Mouse (Mus musculus): Measurements from ENCODE around the gene Rbl1. TPM values are rescaled to one million over a fixed set of nuclear protein-coding genes. Genes with fewer than 3 reads are reported as not detected.
"Not testable (repeated sequence)": the region's sequence is repeated elsewhere in the genome, so short reads cannot be mapped to it uniquely, and the experiment has no call there.

Gene Rbl1
- 20.7 and 21.4 TPM in 2 replicates for polyA plus RNA-seq (2016; fragmentation: Nextera tagmentation; extraction: Ambion mirVana)

DNA sequence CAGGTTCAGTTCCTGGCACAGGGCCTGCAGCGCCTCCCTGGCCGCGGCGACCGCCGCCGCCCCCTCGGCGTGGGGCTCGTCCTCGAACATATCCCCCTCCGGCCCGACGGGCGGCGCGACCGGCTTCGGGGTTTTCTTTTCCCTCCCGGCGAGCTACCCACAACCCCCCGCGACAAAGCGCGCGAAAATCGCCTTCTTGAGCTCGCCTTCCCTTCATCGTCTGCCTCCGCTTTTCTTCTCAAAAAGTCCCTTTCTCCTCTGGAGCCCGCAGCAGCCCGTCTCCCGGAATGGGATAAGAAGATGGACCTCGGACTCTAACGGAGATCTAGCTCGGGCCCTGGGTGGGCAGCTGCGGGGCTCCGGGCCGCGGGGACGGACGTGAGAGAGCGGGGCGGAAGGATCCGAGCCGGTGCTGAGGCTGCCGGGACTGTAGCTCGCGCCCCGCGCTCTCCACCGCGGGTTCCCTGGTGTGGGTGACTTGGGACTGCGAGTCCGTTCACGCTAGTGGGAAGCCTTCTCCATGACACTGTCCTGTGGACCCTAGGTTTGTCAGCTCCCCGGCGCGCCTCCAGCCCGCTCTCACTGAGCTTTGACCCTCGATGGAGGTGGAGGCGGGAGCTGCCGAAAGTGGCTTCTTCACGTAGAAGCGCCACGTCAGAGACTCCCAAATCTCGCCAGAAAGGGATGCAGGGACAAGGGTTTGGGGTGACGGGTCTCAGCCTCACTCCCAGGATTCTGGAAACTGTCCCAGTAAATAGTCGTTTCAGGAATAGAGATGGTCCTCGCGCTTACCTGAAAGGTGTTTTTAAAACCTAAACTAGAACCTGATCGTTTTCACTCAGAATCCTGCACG, at the start of gene Rbl1:
Gene Rbl1, minus strand, starts transcription at position 169 of the 853 bp plus-strand sequence.
- H3K9ac ChIP-seq, result peak within 1 kb of the TSS; percentile 95
- H3K4me2 ChIP-seq, result peak within 1 kb of the TSS; percentile 92
- H3K27ac ChIP-seq (ENCODE audit: poor library complexity, severe bottlenecking), result peak within 1 kb of the TSS; percentile 95
- H3K4me1 ChIP-seq (replicated peaks), result 0 out of 2 replicates have a peak, but pooled peaks cover 6% of the 10 kb centered on the region
- no peaks in the 10 kb centered on the region for H3K27me3 ChIP-seq (replicated peaks)
- H3K9me3 ChIP-seq (replicated peaks), result no peaks in the 10 kb centered on the region
- ATAC-seq (ENCODE audit: insufficient number of reproducible peaks, low FRiP score), result peak; percentile 84
- peaks cover 8% of the 10 kb centered on the region; the same call in 1 of the 2 replicates for H3K36me3 ChIP-seq
- WGBS, result 1% methylated on average over 73 of the region's 73 CpGs
- peak within 1 kb of the TSS; percentile 74 for H3K4me3 ChIP-seq

DNA sequence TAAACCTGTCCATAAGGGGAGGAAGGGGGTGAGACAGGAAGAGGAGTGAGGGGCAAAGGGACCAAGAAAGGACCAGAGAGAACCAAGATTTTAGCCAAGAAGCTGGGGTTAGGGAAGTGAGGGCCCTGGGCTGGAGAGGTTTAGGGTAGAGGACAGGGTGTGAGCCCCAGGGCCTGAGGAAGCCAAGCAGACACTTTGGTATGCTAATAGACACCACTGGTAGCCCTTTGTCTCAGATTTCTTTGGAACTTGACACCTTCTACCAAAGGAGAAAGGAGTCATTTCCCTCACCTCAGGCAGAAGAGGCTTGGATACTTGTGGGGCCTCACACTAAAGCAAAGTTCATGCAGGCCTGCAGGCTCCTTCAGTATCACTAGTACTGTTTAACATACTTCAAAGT, 43.8 kb upstream of the Rbl1 start:
- H3K27ac ChIP-seq (ENCODE audit: poor library complexity, severe bottlenecking), result no peak overlapping the region
- no peaks in the 10 kb centered on the region for H3K36me3 ChIP-seq
- no peak overlapping the region for H3K4me3 ChIP-seq
- H3K9ac ChIP-seq, result no peak overlapping the region
- H3K9me3 ChIP-seq (replicated peaks), result no peaks in the 10 kb centered on the region
- no peak for ATAC-seq (ENCODE audit: insufficient number of reproducible peaks, low FRiP score)
- H3K4me1 ChIP-seq (replicated peaks), result no peaks in the 10 kb centered on the region
- H3K4me2 ChIP-seq, result no peak overlapping the region
- H3K27me3 ChIP-seq (replicated peaks), result 0 out of 2 replicates have a peak, but pooled peaks cover 3% of the 10 kb centered on the region

DNA sequence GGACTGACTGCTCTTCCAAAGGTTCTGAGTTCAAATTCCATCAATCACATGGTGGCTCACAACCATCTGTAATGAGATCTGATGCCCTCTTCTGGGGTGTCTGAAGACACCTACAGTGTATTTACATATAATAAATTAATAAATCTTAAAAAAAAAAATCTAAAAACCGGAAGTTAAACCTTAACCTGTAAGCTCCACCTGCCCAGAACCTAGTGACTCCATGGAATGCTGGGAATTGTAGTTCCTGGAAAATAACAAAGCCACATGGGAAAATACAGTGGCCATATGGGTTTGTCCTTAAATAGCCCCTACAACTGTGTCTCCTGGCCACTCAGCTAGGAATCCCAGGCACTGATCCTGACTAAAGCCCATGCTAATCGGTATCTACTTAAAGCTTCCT, 41.3 kb upstream of the Rbl1 start:
- Histone ChIP-seq H3K4me2 (no peak overlapping the region), H3K27ac (ENCODE audit: poor library complexity, severe bottlenecking) (no peak overlapping the region), H3K4me3 (no peak overlapping the region), H3K36me3 (no peaks in the 10 kb centered on the region), H3K9ac (no peak overlapping the region), H3K9me3 (replicated peaks) (no peaks in the 10 kb centered on the region), H3K4me1 (replicated peaks) (no peaks in the 10 kb centered on the region), H3K27me3 (replicated peaks) (no peaks in the 10 kb centered on the region)
- no peak for ATAC-seq (ENCODE audit: insufficient number of reproducible peaks, low FRiP score)
- 70% methylated on average over 2 of the region's 2 CpGs for WGBS

DNA sequence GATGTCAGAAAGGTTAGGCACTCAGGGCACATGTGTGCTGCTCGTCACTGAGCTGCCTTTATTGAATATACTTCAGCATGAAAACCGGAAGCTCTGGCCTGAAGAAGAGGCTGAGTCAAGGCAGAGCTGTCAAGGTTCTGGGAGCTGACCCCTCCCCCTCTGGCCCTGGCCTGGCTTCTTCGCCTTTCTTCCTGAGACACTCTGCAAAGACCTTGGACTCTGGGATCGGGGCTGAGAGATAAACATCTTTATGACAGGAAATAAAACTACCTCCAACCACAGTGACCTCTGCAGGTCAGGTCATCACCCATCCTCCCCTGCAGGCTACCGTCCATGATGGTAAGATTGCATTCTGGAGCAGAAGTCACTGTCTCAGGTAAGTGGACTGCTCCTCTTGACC, 40.7 kb upstream of the Rbl1 start:
- H3K9me3 ChIP-seq (replicated peaks), result no peaks in the 10 kb centered on the region
- H3K4me1 ChIP-seq (replicated peaks), result no peaks in the 10 kb centered on the region
- H3K27me3 ChIP-seq (replicated peaks), result no peaks in the 10 kb centered on the region
- H3K4me2 ChIP-seq, result no peak overlapping the region
- no peak for ATAC-seq (ENCODE audit: insufficient number of reproducible peaks, low FRiP score)
- no peak overlapping the region for H3K9ac ChIP-seq
- H3K36me3 ChIP-seq, result no peaks in the 10 kb centered on the region
- H3K27ac ChIP-seq (ENCODE audit: poor library complexity, severe bottlenecking), result no peak overlapping the region
- WGBS, result 44% methylated on average over 5 of the region's 5 CpGs
- H3K4me3 ChIP-seq, result no peak overlapping the region

DNA sequence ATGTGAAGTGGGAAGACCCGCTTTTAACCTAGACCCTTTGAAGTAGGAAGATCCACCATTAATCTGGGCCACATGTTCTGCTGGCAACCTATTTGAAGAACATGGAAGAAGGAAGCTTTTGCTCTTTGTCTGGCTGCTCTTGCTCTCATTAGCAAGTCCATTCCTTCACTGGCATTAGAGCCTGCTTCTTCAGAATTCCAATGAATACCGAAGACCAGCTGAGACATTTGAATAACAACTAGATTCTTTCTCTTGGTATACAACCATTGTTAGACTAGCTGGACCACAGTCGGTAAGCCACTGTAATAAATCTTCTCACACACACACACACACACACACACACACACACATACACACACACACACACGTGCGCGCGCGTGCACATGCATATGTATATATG, 31.6 kb upstream of the Rbl1 start:
- peaks cover 3% of the 10 kb centered on the region; the same call in 1 of the 2 replicates for H3K27me3 ChIP-seq (replicated peaks)
- no peak overlapping the region for H3K9ac ChIP-seq
- H3K4me3 ChIP-seq, result no peak overlapping the region
- no peak for ATAC-seq (ENCODE audit: insufficient number of reproducible peaks, low FRiP score)
- no peak overlapping the region for H3K27ac ChIP-seq (ENCODE audit: poor library complexity, severe bottlenecking)
- no peaks in the 10 kb centered on the region for H3K4me1 ChIP-seq (replicated peaks)
- H3K9me3 ChIP-seq (replicated peaks), result no peaks in the 10 kb centered on the region
- 90% methylated on average over 8 of the region's 8 CpGs for WGBS
- H3K4me2 ChIP-seq, result no peak overlapping the region
- no peaks in the 10 kb centered on the region for H3K36me3 ChIP-seq

DNA sequence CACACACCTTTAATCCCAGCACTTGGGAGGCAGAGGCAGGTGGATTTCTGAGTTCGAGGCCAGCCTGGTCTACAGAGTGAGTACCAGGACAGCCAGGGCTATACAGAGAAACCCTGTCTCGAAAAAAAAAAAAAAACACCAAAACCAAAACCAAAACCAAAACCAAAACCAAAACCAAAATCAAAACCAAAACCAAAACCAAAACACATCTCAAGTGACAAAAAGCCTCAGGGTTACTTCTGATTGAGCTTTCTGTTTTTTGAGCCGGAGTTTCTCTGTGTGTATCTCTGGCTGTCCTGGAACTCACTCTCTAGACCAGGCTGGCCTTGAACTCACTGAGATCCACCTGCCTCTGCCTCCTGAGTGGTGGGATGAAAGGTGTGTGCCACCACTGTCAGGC, 17.6 kb upstream of the Rbl1 start:
- H3K9ac ChIP-seq; H3K27me3 ChIP-seq (replicated peaks); H3K36me3 ChIP-seq; H3K4me3 ChIP-seq; H3K27ac ChIP-seq (ENCODE audit: poor library complexity, severe bottlenecking); H3K4me1 ChIP-seq (replicated peaks); ATAC-seq (ENCODE audit: insufficient number of reproducible peaks, low FRiP score); H3K4me2 ChIP-seq; H3K9me3 ChIP-seq (replicated peaks): not testable (repeated sequence)
- WGBS, result 79% methylated on average over 3 of the region's 3 CpGs

DNA sequence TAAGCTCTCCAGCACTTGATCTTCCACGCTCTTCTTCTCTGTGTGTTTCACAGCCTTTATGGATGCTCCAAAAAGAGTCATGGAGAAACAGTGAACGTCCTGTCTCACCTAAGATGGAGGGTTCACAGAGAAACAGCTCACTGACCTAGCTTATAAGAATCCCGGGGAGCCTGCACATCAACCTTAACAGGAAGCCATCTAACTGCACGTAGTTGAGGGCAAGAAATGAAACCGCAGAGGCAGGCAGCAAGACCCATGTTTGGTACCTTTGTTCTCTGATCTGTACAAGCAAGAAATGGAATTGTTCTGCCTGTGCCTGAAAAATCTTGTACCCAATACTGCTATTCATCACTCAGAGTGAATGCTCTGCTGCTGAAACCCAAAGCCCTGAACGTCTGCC, 15.8 kb upstream of the Rbl1 start:
- 76% methylated on average over 6 of the region's 6 CpGs for WGBS

DNA sequence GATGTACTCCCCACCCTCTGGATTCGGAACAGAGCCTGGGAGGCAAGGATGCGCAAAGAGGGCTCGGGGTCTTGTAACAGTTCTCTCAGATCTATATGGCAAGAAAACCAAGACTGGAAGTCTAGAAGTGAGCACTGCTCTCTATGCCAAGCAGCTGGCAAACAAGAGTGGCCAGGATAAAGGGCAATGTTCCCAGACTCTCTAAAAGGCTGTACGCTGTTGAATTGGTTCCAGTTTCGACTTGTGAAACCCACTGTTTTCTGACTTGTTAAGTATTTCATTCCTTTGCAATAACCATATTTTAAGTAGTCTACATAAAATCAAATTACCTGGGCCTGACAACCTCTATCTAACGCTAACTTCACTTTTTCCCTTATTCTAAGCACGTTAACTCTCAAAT, 7.4 kb upstream of the Rbl1 start:
- Histone ChIP-seq H3K9me3 (replicated peaks) (no peaks in the 10 kb centered on the region), H3K4me1 (replicated peaks) (no peaks in the 10 kb centered on the region), H3K27ac (ENCODE audit: poor library complexity, severe bottlenecking) (no peak overlapping the region), H3K36me3 (no peaks in the 10 kb centered on the region), H3K4me3 (no peak overlapping the region), H3K4me2 (no peak overlapping the region), H3K27me3 (replicated peaks) (no peaks in the 10 kb centered on the region), H3K9ac (no peak overlapping the region)
- WGBS, result 87% methylated on average over 7 of the region's 7 CpGs
- no peak for ATAC-seq (ENCODE audit: insufficient number of reproducible peaks, low FRiP score)

More for the DNA sequence above, 15.8 kb upstream of the Rbl1 start:
- no peaks in the 10 kb centered on the region for H3K9me3 ChIP-seq (replicated peaks)
- no peaks in the 10 kb centered on the region for H3K36me3 ChIP-seq
- H3K4me2 ChIP-seq, result no peak overlapping the region
- ATAC-seq (ENCODE audit: insufficient number of reproducible peaks, low FRiP score), result no peak
- H3K4me3 ChIP-seq, result no peak overlapping the region
- no peaks in the 10 kb centered on the region for H3K27me3 ChIP-seq (replicated peaks)
- H3K9ac ChIP-seq, result no peak overlapping the region
- H3K4me1 ChIP-seq (replicated peaks), result no peaks in the 10 kb centered on the region
- H3K27ac ChIP-seq (ENCODE audit: poor library complexity, severe bottlenecking), result no peak overlapping the region

DNA sequence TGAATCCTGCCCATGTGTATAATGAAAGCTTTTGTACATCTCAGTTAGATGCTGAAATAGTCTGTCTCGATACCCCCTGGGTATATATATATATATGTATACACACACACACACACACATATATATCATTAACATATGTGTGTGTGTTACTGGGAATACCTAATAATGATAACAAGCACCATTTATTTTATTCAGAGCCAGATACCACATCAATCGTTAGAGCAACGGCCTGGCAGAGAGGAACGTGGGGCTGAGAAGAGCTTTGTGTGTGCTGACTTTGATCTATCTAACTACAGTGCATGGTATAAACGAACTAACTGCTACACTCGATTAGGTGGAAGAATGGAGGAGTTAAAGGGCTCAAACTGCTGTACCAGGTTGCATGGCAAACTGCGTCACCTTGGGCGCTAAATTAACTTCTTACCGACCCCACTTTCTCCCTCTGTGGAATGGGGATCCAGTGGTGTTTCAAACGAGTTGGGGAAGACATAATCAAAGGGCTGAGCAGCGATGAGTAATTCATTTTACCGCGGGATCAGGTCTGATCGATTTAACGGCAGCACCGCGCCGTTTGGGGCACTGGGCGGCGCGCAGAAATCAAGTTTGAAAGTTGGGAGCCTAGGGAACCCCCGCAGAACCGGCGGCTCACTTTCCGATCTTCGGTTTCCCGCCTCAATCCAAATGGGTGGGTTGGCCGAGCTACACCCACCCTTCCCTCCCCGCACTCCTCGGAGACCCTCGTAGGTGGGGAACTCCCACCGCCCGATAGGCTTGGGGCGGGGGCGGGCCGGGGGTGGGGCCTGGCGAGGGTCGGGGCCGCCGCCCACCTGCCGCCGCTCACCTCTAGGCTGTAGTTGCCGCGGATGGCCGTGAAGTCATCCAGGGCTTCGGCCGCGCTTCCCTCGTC, 622 bp downstream of the Rbl1 start:
- peak overlapping the region; percentile 92 for H3K4me2 ChIP-seq
- peak overlapping the region; percentile 74 for H3K4me3 ChIP-seq
- 0 out of 2 replicates have a peak, but pooled peaks cover 6% of the 10 kb centered on the region for H3K4me1 ChIP-seq (replicated peaks)
- no peaks in the 10 kb centered on the region for H3K27me3 ChIP-seq (replicated peaks)
- H3K9ac ChIP-seq, result peak overlapping the region; percentile 95
- ATAC-seq (ENCODE audit: insufficient number of reproducible peaks, low FRiP score), result peak; percentile 84
- peak overlapping the region; percentile 95 for H3K27ac ChIP-seq (ENCODE audit: poor library complexity, severe bottlenecking)
- WGBS, result 2% methylated on average over 49 of the region's 49 CpGs
- peaks cover 15% of the 10 kb centered on the region for H3K36me3 ChIP-seq
- H3K9me3 ChIP-seq (replicated peaks), result no peaks in the 10 kb centered on the region

DNA sequence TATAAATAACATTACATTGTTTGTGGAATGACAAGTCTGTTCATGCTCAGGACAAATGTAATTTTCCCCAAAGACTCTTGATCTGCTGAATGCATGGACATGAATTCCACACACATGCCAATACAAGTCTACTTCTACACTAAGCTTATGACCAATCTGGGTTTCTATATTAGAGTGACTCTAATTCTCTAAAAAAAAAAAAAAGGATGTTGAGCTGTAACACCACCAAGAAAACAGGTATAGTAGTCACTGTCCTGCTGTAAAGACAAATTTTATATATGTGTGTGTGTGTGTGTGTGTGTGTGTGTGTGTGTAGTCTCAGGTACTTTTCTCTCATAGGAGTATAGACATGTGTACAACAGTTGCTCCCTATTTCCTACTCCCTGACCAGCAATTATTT, 1.3 kb downstream of the Rbl1 start:
- Histone ChIP-seq H3K27ac (ENCODE audit: poor library complexity, severe bottlenecking) (no peak overlapping the region), H3K9me3 (replicated peaks) (no peaks in the 10 kb centered on the region), H3K27me3 (replicated peaks) (no peaks in the 10 kb centered on the region), H3K4me1 (replicated peaks) (0 out of 2 replicates have a peak, but pooled peaks cover 6% of the 10 kb centered on the region), H3K4me2 (peak overlapping the region; percentile 92), H3K36me3 (peaks cover 19% of the 10 kb centered on the region), H3K9ac (no peak overlapping the region), H3K4me3 (peak overlapping the region; percentile 74; the same call in 1 of the 2 replicates)
- no peak for ATAC-seq (ENCODE audit: insufficient number of reproducible peaks, low FRiP score)

DNA sequence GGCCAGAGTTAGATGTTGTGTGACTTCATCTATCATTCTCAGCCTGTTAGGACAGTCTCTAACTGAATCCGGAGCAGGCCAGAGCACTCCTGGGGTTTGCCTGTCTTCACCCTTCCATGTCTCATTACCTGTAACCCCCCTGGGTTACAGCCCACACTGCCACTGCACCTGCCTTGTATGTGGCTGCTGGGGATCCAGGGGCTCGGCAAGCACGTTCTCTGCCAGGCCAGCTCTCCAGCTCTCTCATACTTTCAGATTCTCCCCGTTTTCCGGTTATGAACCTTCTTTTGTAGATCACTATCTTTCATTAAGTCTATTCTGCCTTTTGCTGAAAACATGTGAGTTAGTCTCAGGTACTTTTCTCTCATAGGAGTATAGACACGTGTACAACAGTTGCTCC, 2.0 kb downstream of the Rbl1 start:
- Histone ChIP-seq H3K36me3 (peaks cover 25% of the 10 kb centered on the region), H3K9ac (no peak overlapping the region), H3K4me2 (no peak overlapping the region), H3K4me3 (no peak overlapping the region), H3K9me3 (replicated peaks) (no peaks in the 10 kb centered on the region), H3K27ac (ENCODE audit: poor library complexity, severe bottlenecking) (no peak overlapping the region), H3K27me3 (replicated peaks) (no peaks in the 10 kb centered on the region), H3K4me1 (replicated peaks) (0 out of 2 replicates have a peak, but pooled peaks cover 6% of the 10 kb centered on the region)
- 82% methylated on average over 6 of the region's 6 CpGs for WGBS
- ATAC-seq (ENCODE audit: insufficient number of reproducible peaks, low FRiP score), result no peak
